Mouse (Mus musculus) frontal cortex, adult 2 months (tissue): ENCODE measurements at regions not wholly inside any gene's neighbourhood (a gene's known extent, or its start where the extent isn't known, plus 50 kb on each side); places are given as distances from the start of the nearest gene placed in this dataset.

ENCODE experiments used
- DNase-seq, 2 experiments: peaks; one replicate each; pipeline ENCODE4 v3.0.0; 2022; ENCODE audit warnings: low spot score in 1 of 2; ENCODE audit errors: extremely low spot score in 1 of 2

DNA sequence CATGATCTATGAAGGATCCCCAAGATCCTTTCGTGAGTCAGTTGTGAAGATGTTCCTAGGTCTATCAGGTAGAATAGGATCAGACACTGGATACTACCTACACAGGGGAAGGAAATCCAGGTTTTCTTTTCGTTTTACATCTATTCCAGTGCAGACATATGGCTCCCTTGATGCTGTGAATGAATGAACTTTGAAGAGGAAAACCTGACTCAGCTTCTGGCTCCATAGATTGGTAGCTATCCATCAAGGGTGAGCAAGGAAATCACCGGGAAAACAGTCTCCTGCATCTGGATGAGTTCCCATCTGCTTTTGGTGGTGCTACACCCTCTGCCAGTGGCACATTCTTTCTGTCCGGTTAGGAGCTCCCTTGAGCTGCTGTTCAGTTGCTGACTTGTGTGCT is 687.8 kb downstream of the Hs3st4 start:
- peak in 1 of 2 experiments; percentile 28 for DNase-seq

DNA sequence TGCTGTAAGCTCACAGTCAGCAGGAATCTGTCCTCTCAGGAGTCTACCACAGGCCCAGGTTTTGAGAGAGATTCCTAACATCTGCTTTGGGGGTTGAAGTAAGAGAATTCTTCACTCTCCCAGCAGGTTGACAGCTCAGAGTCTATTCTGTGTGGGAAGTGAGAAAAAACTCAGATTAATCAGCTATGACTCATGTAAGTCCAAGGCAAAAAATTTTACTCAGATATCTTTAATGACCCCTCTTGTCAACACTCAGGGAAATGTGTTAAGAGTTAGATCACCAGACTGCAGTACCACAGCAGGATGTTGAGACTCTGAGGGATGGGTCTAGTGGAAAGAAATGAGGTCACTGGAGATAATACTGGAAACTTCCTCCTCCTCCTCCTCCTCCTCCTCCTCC is 688.4 kb downstream of the Hs3st4 start:
- peak; percentile 57 to 80 for DNase-seq

DNA sequence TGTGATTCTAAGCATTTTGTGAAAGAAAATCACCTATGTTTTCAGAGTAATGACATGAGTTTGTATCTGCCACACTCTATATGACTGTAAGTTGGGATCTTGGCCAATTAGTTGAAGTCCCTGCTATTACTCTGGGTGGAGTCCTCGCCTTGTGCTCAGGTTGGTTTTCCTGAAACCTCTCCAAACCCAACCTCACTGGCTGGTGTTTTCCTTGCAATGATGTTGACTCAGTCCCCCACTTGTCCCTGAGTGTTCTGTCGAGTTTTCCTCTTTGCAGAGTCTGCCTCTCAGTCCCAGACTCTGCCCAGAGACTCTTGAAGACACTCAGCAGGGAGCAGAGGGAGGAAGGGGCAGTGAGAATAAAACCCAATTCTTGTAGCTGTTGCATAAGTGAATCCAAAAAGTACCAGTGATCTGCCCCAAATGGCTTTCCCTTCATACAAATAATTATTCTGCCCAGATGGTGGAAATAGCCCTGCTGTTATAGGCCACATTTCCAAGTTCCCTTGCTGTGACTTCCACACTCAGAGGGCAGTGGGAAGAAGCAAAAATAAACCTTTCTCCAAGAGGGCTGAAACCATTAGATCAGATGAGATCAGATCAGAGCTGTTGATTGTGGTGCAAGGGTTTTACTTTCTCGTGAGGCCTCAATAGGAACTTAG is 694.3 kb downstream of the Hs3st4 start:
- no peak for DNase-seq

DNA sequence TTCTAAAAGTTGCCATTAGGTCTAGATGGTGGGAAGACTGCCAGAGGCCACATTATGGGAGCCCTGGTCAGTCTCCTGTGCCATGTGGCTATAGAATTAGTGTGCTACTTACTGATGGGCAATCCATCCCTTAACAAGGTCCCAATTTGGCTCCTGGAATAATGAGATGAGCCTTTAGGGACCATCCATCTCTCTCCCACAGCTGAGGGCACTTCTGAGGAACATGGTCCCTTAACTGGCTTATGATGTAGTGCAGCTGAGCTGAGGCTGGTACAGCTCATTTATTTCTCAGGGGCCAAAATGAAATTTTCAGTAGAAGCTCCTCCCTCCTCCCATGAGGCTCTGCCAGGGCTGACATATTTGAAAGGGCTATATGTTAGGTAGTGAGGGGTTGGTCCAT is 697.9 kb downstream of the Hs3st4 start:
- no peak for DNase-seq

DNA sequence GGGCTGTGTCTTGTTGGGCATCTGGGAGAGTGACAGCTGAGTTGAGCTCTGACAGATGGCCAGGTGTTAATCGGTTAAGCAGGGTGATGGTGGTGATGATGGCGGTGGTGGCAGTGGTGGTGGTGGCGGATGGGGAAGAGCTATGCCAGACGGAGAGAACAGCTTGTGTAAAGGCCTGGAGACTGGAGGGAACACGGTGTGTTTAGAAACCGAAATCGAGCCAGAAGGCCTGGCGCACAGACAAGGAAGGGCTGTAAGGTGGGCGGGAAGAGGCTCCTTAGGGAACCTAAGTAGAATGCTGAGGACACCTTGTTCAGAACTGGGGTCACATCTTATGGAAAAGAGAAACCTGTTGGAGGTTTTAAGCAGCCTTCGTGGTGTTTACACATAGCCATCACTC is 698.5 kb downstream of the Hs3st4 start:
- peak; percentile 79 to 85 for DNase-seq

DNA sequence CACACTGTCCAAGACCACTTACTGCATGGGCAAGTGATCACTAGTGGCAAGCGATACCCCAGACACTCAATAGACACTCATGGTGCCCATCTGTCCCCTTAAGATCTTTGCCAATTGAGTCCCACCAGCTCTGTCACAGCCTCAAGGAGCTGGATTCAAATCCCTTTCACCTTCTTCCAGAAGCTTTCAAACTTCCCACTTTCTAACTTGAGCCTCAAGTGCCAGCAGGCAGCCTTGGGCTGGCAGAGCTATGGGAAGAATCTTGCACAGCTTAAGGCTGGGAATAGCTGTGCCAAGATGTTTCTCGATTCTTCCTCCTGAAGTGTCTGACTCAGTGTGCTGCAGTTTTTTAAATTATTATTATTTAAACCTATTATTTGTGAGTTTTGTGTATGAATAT is 699.2 kb downstream of the Hs3st4 start:
- DNase-seq = peak in 1 of 2 experiments; percentile 51

DNA sequence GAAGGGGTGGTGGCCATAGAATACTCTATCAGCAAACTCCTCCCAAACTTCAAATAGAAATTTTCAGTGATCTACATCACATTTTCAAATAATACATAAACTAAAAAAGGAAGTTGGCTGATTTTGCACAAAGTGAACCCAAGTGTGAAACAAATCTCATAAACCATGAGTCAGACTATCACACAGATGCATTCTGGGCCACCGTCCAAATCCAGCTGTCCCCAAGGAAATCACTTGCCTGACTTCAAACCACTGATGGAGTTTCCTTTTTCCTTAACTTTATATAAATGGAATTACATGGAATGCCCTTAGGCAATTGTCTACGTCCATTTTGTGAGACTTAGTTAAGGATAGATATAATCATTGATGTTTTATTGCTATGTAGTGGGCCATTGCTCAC is 702.8 kb downstream of the Hs3st4 start:
- DNase-seq = peak; percentile 39 to 71

DNA sequence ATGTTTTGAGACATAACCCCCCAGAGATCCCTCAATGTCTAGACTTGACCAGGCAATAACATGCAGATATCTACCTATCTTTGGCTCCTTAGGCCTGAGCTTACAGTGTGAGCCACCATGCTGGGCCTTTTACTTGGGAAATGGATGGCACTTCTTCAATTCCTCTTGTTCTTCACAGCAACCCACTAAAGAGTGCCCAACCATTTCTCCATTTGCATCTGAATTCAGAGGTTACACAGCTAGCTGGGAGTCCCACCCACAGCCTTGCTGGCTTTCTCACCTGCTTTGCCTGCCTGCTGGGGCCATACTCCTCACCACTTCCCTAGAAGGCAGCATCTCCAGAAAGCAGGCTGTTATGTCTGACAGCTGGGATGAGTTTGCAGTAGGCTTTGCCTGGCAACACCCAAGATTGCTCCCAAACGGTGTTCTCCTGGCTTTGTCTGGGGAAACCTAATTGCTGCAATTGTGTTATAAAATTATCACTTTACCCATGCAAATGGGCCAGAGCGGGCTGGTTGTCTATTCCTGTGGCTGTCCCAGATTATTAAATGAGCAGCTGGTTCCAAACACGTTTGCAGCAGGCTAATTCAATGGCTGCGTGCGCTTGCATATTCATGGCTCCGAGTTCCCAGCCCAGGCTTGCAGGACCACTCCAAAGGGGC is 721.6 kb downstream of the Hs3st4 start:
- peak; percentile 26 to 52 for DNase-seq

DNA sequence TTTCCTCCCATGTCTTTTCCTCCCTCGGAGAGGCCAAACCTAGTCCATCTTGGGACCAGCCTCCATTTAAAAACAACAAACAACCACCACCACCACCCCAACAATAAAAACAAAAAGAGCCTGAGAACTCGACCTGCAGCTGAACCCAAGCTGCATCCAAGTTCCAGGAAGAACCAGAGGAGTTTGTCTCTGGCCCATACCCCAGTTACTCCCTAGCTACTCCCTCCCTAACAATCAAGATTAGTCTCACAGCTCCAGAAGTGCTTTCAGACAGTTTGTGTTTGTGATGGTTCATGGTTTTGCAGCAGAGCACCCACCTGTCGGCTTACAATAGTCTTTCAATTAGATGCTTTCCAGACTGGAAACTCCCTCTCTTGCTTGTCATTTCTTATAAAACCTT is 724.5 kb downstream of the Hs3st4 start:
- no peak for DNase-seq

DNA sequence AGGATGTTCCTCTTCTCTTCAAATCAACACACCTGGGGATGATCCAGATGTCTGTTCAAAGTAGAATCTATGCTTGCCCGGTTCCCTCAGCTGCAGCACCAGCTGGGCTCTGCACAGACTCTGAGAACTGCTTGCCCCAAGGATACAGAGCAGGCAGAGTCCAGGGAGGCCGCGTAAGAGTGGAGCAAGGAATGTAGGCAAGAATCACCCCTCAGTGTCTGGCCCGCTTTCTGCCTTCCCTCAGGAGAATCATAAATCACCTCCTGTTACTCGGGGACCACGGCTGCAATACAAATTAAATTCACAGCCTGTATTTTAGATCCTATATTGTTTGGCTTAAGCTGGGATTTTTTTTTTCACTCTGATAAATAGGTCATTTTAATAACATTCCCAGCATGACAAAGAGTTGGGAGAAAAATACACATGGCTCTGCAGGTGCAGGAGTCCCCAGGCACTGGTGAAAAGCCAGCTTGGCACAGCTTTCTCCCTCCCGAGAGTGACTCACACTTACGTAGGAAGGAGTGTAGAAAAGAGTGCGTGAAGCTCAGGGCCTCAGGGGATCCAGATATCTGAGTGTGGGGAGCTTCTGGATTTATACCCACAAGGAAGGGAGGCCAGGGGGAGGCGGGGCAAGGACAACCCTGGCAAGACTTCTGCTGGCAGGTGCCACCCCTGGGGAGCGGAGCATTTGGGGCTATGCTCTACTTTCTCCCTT is 726.3 kb downstream of the Hs3st4 start:
- peak; percentile 74 to 87 for DNase-seq

DNA sequence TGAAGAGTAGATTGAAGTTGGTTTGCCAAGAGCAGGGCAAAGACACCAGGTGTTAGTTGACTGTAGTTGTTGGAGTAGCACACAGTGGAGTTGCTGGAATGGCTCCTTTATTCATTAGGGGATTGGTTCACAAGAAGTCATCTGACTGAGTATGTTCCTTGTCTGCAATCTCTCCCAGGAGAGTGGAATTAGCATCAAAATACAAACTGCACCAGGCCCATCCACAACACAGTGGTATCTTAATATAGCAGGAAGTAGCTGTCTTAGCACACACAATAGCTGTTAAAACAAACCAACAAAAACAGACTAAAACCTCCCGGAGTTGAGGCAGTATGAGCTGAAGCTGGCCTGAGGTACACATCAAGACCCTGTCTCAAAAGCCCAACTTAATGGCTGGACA is 723.5 kb upstream of the Kdm8 start:
- DNase-seq = no peak

DNA sequence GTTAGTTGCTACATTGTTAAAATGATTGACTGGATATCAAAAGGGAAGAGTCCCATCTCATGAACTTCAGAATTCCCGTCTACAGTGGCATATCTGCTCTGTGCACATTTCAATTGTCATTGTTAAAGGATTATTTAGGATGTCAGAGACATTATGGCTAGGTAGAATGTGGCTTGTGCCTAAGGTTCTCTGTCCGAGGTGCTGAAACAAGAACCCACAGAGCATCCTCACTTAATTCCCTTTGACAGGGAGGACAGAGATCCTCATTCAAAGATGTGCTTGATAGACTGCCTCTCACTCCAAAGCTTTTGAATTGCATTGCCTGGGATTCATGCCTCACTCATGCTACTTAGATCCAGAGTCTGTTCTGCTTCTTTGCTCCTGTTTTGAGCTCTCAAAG is 702.4 kb upstream of the Kdm8 start:
- no peak for DNase-seq

DNA sequence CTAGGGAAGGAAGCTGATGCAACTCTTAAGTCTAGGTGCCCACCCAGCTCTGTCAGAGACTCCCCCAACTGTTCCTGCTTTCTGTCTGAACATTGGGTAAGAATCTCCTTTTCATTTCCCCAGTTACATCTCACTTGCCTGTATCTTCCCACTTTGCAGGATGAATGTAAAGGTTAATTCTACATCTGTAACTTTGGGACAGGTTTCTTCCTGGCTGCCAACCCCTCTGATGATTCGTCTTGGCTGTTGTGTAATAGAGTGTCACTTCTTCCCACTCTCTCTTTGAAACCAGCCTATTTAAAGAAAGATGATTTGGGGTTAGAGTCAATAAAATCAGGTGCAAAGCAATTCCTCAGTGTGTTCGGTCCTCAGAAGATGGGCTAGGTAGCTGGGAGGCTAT is 698.2 kb upstream of the Kdm8 start:
- peak in 1 of 2 experiments; percentile 42 for DNase-seq

DNA sequence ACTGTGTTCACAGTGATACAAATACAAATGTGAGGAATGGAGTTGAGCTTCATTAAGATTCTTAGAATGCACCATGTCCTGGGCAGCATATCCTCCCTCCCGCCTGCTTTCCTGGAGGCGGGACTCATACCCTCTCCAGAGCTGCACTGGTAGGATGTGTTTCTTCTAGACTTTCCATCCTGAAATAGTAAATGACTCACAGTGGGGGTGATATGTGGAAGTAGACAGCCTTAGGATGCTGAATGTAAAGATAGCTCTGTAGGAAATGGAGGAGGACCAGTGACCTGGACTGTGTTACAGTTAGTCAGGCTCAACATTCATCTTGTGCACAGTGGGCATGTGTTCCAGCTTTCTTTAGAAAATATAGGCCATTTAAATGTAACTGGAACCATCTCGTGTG is 696.1 kb upstream of the Kdm8 start:
- DNase-seq = peak; percentile 82

DNA sequence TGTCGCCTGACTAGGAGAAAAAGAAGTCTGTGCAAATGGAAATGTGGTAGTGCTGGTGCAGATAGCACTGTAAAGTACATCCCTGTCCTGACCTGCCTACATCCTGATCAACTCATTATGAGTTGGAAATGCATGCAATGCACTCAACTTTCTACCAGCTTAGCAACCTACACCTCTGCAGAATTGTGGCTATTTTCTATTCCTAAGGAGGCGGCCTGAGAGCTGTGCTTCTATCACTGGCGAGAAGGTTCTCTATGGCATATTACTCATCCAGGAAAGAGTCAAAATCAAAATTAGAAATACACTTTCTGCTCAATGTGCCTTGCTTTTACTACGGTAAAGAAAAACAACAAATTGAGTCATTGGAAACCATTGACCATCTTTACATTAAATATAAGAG is 685.4 kb upstream of the Kdm8 start:
- peak in 1 of 2 experiments; percentile 40 for DNase-seq

DNA sequence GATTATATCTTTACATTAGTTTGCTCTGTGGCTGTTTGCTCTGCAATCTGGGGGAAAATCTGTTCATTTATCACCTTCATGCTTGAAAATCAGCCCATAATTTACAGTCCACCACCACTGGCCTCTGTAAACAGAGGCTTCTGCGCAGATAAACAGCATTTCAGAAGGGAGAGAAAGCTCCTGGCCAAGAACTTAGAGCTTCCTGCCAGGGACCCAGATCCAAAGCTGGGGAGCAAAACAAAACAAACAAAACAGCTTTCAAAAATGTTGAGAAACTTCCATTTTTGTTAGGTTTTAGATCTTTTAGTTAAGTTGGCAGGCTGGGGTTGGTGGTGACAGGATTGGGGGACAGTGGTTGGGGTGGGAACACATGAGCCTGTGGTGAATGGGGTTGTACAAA is 666.7 kb upstream of the Kdm8 start:
- no peak for DNase-seq

DNA sequence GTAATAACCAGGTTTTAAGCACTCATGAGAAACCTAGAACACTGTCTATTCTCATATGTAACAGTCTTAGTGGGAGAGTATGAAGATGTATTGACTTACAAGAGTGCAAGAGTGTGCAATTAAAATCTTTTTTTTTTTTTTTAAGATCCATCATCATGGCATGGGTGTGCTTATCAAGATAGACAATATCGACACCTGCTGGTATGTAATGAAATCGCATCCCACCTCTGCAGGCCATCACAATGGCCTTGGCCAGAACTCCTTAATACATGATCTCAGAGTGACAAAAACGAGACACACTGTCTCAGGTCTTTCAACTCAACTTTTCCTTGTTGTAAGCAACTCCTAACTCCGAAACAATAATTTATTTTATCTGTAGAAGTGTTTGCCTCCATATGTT is 661.7 kb upstream of the Kdm8 start:
- peak in 1 of 2 experiments; percentile 55 for DNase-seq

DNA sequence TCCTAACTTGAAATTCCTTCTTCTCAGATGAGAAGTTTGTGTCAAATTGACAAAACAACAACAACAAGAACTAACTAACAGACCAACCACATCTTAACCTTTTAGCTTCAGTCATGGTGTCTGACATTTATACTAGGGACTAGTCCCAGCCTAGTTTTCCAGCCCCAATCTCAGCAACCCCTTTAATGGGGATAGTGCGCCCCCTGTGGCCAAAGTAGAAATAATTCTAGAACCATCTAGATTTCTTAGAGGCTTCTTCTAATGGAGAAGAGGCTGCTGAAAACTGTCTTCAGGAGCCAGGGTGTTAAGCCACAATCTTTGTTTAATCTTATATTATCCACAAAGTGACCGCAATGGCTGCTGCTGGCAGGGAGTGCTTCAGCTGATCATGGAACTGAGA is 659.5 kb upstream of the Kdm8 start:
- no peak for DNase-seq

DNA sequence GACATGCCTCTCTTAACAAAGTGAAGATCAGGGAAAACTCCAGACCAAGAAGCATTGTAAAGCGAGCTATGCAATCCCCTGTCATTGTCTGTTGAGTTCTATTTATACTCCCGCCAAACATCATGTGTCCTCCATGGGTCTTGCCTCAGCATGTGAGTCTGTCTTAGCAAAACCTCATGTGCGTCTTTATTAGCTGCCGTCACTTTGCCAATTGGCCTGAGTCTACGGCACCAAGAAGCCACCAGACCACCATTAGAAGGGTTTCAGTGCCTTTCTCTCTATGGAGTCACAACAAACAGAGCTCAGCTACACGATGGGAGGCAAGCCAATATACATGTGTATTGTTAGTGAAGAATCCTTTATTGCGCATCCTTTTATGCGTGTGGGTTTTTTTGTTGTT is 658.6 kb upstream of the Kdm8 start:
- DNase-seq = no peak

DNA sequence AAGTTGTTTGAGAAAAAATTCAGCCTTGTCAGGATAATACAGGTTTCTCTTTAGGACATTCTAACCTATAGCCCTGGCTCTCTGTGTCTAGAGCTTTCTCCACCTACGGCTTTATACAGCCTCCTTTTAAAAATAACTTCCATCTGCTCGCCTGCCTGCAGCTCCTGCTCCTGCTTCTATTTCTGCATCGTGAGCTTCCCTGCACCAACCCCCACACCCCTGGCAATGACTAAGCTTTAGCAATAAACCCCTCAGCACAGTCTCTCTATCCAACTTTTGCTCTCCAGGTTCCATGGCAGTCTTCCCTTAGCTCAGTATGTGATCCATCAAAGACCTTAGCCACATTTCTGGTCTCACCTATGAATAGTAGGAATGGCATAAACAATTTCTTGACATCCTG is 655.7 kb upstream of the Kdm8 start:
- DNase-seq = peak; percentile 89 to 90

DNA sequence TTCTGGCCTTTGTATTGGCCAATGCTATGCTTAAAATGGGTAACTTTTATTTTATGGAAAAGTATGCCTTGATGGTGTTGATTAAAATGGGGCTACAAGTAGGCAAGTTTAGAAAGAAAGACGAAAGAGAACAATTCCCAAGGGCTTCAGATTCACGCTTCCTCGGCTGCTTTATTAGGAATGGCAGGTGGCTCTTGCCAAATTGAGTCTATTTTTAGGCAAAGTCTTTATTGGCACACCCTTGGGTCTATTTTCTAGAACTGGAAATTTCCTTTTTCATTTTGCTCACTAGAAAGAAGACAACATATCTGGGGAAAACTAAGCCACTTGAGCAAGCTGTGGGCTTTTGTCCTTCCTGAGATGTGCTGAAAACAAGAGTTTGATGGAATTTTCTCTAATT is 641.4 kb upstream of the Kdm8 start:
- no peak for DNase-seq

DNA sequence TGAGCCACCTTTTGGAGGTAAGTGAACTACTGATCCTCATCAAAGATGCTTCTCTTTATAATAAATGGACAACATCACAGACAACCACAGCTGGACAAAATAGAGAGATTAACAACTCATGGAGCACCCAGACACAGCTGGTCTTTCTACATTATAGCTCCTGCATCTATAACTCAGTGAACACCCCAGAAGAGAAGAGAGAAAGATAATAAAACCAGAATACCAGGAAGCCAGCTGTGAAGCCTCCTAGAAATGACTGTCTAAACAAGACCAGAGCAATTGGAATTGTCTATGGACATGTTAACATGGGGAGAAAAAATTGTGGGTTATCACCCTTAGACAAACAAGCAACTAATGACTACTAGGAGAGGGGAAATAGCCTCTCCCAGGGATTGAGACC is 609.8 kb upstream of the Kdm8 start:
- DNase-seq = no peak
